ENCODE assay signal across 10 mouse cellular contexts in genomic region chr10:111460381-111460780, GRCm38 (mm10). TPM values are rescaled to one million over a fixed set of nuclear protein-coding genes. Genes with fewer than 3 reads are reported as not detected.
DNase-seq lines count a peak whose midpoint lies in the region; ATAC-seq lines count a peak whose summit lies in the region.
"Had no signal": no experiment of that assay in that cellular context is flagged by ENCODE, and none has a peak within 500 bp of the region (broad histone marks: within the 10 kb centered on the region; RNA-seq: fewer than 3 reads in every experiment).

No protein-coding gene starts in this region.

- H3K4me2 ChIP-seq in hindbrain, embryonic 16.5 days (ENCODE audit: low read length): no peak overlapping the region
- H3K4me2 ChIP-seq in embryonic facial prominence, embryonic 11.5 days (ENCODE audit: low read depth, low read length): no peak overlapping the region
- H3K4me2 ChIP-seq: limb, embryonic 13.5 days had no signal

- no peak overlapping the region for H3K4me3 ChIP-seq in hindbrain, embryonic 10.5 days
- no peak overlapping the region for H3K4me3 ChIP-seq in hindbrain, embryonic 16.5 days (ENCODE audit: low read length)
- H3K4me3 ChIP-seq in embryonic facial prominence, embryonic 11.5 days (ENCODE audit: low read depth, low read length): no peak overlapping the region
- H3K4me3 ChIP-seq: limb, embryonic 13.5 days had no signal

- 2% methylated on average over 4 of the region's 4 CpGs for WGBS in hindbrain, embryonic 10.5 days
- 12% methylated on average over 4 of the region's 4 CpGs for WGBS in hindbrain, embryonic 16.5 days
- 18% methylated on average over 4 of the region's 4 CpGs for WGBS in embryonic facial prominence, embryonic 11.5 days

- H3K9me3 ChIP-seq in hindbrain, embryonic 10.5 days: 0 out of 2 replicates have a peak, but pooled peaks cover 3% of the 10 kb centered on the region
- no peaks in the 10 kb centered on the region for H3K9me3 ChIP-seq in hindbrain, embryonic 16.5 days (ENCODE audit: control insufficient read depth, low read length)
- no peaks in the 10 kb centered on the region for H3K9me3 ChIP-seq in embryonic facial prominence, embryonic 11.5 days (replicated peaks; ENCODE audit: control insufficient read depth, low read length)

- ATAC-seq in hindbrain, embryonic 16.5 days: no peak
- no peak for ATAC-seq in embryonic facial prominence, embryonic 11.5 days (replicated peaks; ENCODE audit: insufficient number of reproducible peaks, low FRiP score, low TSS enrichment, low read depth)
- ATAC-seq: intestine, embryonic 16.5 days had no signal

- DNase-seq in hindbrain, embryonic 10.5 days (ENCODE audit: low spot score): peak; percentile 40
- DNase-seq in NIH3T3 (ENCODE audit: low read depth) (peak; percentile 83), MN1 (ENCODE audit: low spot score) (no peak)
- DNase-seq in embryonic facial prominence, embryonic 11.5 days (ENCODE audit: low spot score): peak; percentile 21
- peak; percentile 37 for DNase-seq in lung, postnatal 14 days
- DNase-seq in urinary bladder, postnatal 14 days (ENCODE audit: low spot score): no peak
- DNase-seq in left cerebral cortex, adult 9 months (ENCODE audit: low spot score in 2 of 2): no peak

- H3K4me1 ChIP-seq in hindbrain, embryonic 10.5 days (replicated peaks): peaks cover 20% of the 10 kb centered on the region
- H3K4me1 ChIP-seq in hindbrain, embryonic 16.5 days (ENCODE audit: control insufficient read depth, insufficient read depth, low read depth, low read length): 0 out of 2 replicates have a peak, but pooled peaks cover 4% of the 10 kb centered on the region
- H3K4me1 ChIP-seq in embryonic facial prominence, embryonic 11.5 days (ENCODE audit: control insufficient read depth, insufficient read depth, low read length): no peaks in the 10 kb centered on the region

- H3K9ac ChIP-seq in hindbrain, embryonic 16.5 days (ENCODE audit: low read depth, low read length): no peak overlapping the region
- no peak overlapping the region for H3K9ac ChIP-seq in embryonic facial prominence, embryonic 11.5 days (replicated peaks; ENCODE audit: low read length)
- H3K9ac ChIP-seq: limb, embryonic 13.5 days had no signal

- H3K36me3 ChIP-seq in hindbrain, embryonic 10.5 days: no peaks in the 10 kb centered on the region
- H3K36me3 ChIP-seq in hindbrain, embryonic 16.5 days (ENCODE audit: control insufficient read depth, insufficient read depth, low read length): no peaks in the 10 kb centered on the region
- H3K36me3 ChIP-seq in embryonic facial prominence, embryonic 11.5 days (replicated peaks; ENCODE audit: control insufficient read depth, insufficient read depth, low read depth, low read length): no peaks in the 10 kb centered on the region
- H3K36me3 ChIP-seq: limb, embryonic 13.5 days had no signal

- H3K27me3 ChIP-seq in hindbrain, embryonic 10.5 days (ENCODE audit: insufficient read depth, poor library complexity, severe bottlenecking): no peaks in the 10 kb centered on the region
- H3K27me3 ChIP-seq in hindbrain, embryonic 16.5 days (replicated peaks; ENCODE audit: control insufficient read depth, insufficient read depth, low read length): no peaks in the 10 kb centered on the region
- no peaks in the 10 kb centered on the region for H3K27me3 ChIP-seq in embryonic facial prominence, embryonic 11.5 days (ENCODE audit: control insufficient read depth, insufficient read depth, low read length)
- H3K27me3 ChIP-seq: limb, embryonic 13.5 days had no signal

- no peak overlapping the region for H3K27ac ChIP-seq in hindbrain, embryonic 10.5 days
- no peak overlapping the region for H3K27ac ChIP-seq in hindbrain, embryonic 16.5 days (ENCODE audit: low read depth, low read length)
- no peak overlapping the region for H3K27ac ChIP-seq in embryonic facial prominence, embryonic 11.5 days (replicated peaks; ENCODE audit: low read depth, low read length)
- H3K27ac ChIP-seq: limb, embryonic 13.5 days had no signal

RNA-seq across cellular contexts. Expression of gene Nap1l1, which starts 12.6 kb away (rescaled TPM):
- polyA plus RNA-seq in hindbrain, embryonic 10.5 days (2016; fragmentation: Nextera tagmentation; extraction: Ambion mirVana): 256 and 361 TPM in 2 replicates
- 147 and 161 TPM in 2 replicates for polyA plus RNA-seq in hindbrain, embryonic 16.5 days (2015; fragmentation: Nextera tagmentation; extraction: Ambion mirVana)
- polyA plus RNA-seq in embryonic facial prominence, embryonic 11.5 days (2014; fragmentation: Nextera tagmentation; extraction: Ambion mirVana): 407 and 443 TPM in 2 replicates

RNA-seq across cellular contexts. Expression of gene Phlda1, which starts 45.7 kb away (rescaled TPM):
- 36.9 and 41.1 TPM in 2 replicates for polyA plus RNA-seq in hindbrain, embryonic 10.5 days (2016; fragmentation: Nextera tagmentation; extraction: Ambion mirVana)
- 54.4 and 54.8 TPM in 2 replicates for polyA plus RNA-seq in hindbrain, embryonic 16.5 days (2015; fragmentation: Nextera tagmentation; extraction: Ambion mirVana)
- 25.6 and 26.9 TPM in 2 replicates for polyA plus RNA-seq in embryonic facial prominence, embryonic 11.5 days (2014; fragmentation: Nextera tagmentation; extraction: Ambion mirVana)

Comparison
In these comparisons a context has a peak if more than half of its experiments do, and no peak if none do; other contexts are left out.
1. DNase-seq: peak in hindbrain, embryonic 10.5 days (single experiment), NIH3T3 (single experiment), embryonic facial prominence, embryonic 11.5 days (single experiment) and lung, postnatal 14 days (single experiment); none in MN1 (single experiment), urinary bladder, postnatal 14 days (single experiment) and left cerebral cortex, adult 9 months (0 of 2).